Mouse (Mus musculus): ENCODE results near the gene Tmod1.

GRCm38 (mm10) chr4:46164027-46164426 lies 125.3 kb downstream of the Tmod1 start:
- TF ChIP-seq POLR2A (IDR thresholded peaks at IDR 0.05; ENCODE audit: borderline replicate concordance, extremely low read depth, low read depth, low read length) (no peak), CTCF (IDR thresholded peaks at IDR 0.05; ENCODE audit: insufficient read depth, low read length) (no peak)

Measured in lung, adult 2 months (tissue).